26 mouse cellular contexts compared by ENCODE assay signal in genomic region chr2:172201998-172202780, GRCm38 (mm10). TPM values are rescaled to one million over a fixed set of nuclear protein-coding genes. Genes with fewer than 3 reads are reported as not detected.
"Had no signal": no experiment of that assay in that cellular context is flagged by ENCODE, and none has a peak within 500 bp of the region (broad histone marks: within the 10 kb centered on the region; RNA-seq: fewer than 3 reads in every experiment).

No protein-coding gene starts in this region.

- H3K9me3 ChIP-seq: limb, embryonic 12.5 days; limb, embryonic 15.5 days; lung, embryonic 15.5 days; midbrain, embryonic 10.5 days; midbrain, embryonic 13.5 days; neural tube, embryonic 13.5 days had no signal

- H3K27me3 ChIP-seq: limb, embryonic 15.5 days; lung, embryonic 15.5 days; megakaryocyte, embryonic 14.5 days; midbrain, embryonic 13.5 days; neural tube, embryonic 13.5 days had no signal

- ATAC-seq: midbrain, embryonic 13.5 days; midbrain, embryonic 16.5 days had no signal

- DNase-seq: kidney, adult 9 months; kidney, postnatal 14 days; kidney, postnatal 4 days; left cerebral cortex, postnatal 4 days; lung, adult 18-20 months; lung, postnatal 10 days; lung, postnatal 36 days; thymus, adult 18-20 months; thymus, postnatal 36 days had no signal

- H3K4me2 ChIP-seq: limb, embryonic 12.5 days; limb, embryonic 15.5 days; lung, embryonic 15.5 days; midbrain, embryonic 13.5 days; neural tube, embryonic 13.5 days had no signal

- H3K27ac ChIP-seq: limb, embryonic 12.5 days; limb, embryonic 15.5 days; liver, embryonic 14.5 days; lung, embryonic 15.5 days; midbrain, embryonic 10.5 days; midbrain, embryonic 13.5 days; neural tube, embryonic 13.5 days had no signal

- H3K4me1 ChIP-seq: limb, embryonic 12.5 days; limb, embryonic 15.5 days; lung, embryonic 15.5 days; megakaryocyte, embryonic 14.5 days; midbrain, embryonic 10.5 days; midbrain, embryonic 13.5 days; neural tube, embryonic 13.5 days had no signal

- H3K4me3 ChIP-seq: limb, embryonic 12.5 days; limb, embryonic 15.5 days; lung, embryonic 15.5 days; megakaryocyte, embryonic 14.5 days; midbrain, embryonic 10.5 days; midbrain, embryonic 13.5 days; myocyte; neural tube, embryonic 13.5 days had no signal

- H3K36me3 ChIP-seq: limb, embryonic 12.5 days; limb, embryonic 15.5 days; lung, embryonic 15.5 days; midbrain, embryonic 10.5 days; midbrain, embryonic 13.5 days; neural tube, embryonic 13.5 days had no signal

- H3K9ac ChIP-seq: limb, embryonic 12.5 days; limb, embryonic 15.5 days; liver, embryonic 14.5 days; lung, embryonic 15.5 days; midbrain, embryonic 13.5 days; neural tube, embryonic 13.5 days had no signal

RNA-seq across cellular contexts. Expression of gene Mc3r, which starts 46.1 kb away (rescaled TPM):
- total RNA-seq: monocyte, adult 5-6 weeks had no signal
- polyA plus RNA-seq: kidney, embryonic 16.5 days; limb, embryonic 12.5 days; limb, embryonic 15.5 days; liver, embryonic 14.5 days; lung, embryonic 15.5 days; midbrain, embryonic 10.5 days; myocyte; small intestine, adult 2 months; spleen, adult 2 months; stomach, embryonic 16.5 days; testis, adult 2 months; urinary bladder, adult 2 months had no signal
